Mouse (Mus musculus): ENCODE data around the gene Gpr3. TPM values are rescaled to one million over a fixed set of nuclear protein-coding genes. Genes with fewer than 3 reads are reported as not detected.
A peak's percentile ranks its signal among the peaks of the same experiment; 100 is the strongest.

Gpr3 gene
- polyA plus RNA-seq, 1 experiment, result not detected

- Histone ChIP-seq H3K4me1 (replicated peaks; ENCODE audit: control insufficient read depth, insufficient read depth, low read length) (0 out of 2 replicates have a peak, but pooled peaks cover 2% of the 10 kb centered on the region), H3K27me3 (ENCODE audit: control insufficient read depth, insufficient read depth, low read length) (no peaks in the 10 kb centered on the region), H3K36me3 (ENCODE audit: control insufficient read depth, insufficient read depth, low read length) (no peaks in the 10 kb centered on the region), H3K27ac (ENCODE audit: control insufficient read depth, insufficient read depth, low read length) (no peak overlapping the region), H3K4me3 (ENCODE audit: control insufficient read depth, insufficient read depth, low read length) (no peak overlapping the region)
- WGBS, result 81% methylated on average over 5 of the region's 5 CpGs
- DNase-seq, result no peak
- TF ChIP-seq POLR2A (IDR thresholded peaks at IDR 0.05; ENCODE audit: control insufficient read depth, extremely low read depth, insufficient read depth, low read length, poor library complexity) (no peak), CTCF (IDR thresholded peaks at IDR 0.05; ENCODE audit: borderline replicate concordance, control insufficient read depth, extremely low read depth, insufficient read depth, low read length, poor library complexity) (no peak)
These were observed 11.5 kb upstream of the Gpr3 start for GRCm38 (mm10) chr4:133223875-133224274.

GRCm38 (mm10) chr4:133221701-133222100, 9.4 kb upstream of the Gpr3 start:
- no peak for DNase-seq
- Histone ChIP-seq H3K4me1 (replicated peaks; ENCODE audit: control insufficient read depth, insufficient read depth, low read length) (0 out of 2 replicates have a peak, but pooled peaks cover 2% of the 10 kb centered on the region), H3K27me3 (ENCODE audit: control insufficient read depth, insufficient read depth, low read length) (no peaks in the 10 kb centered on the region), H3K36me3 (ENCODE audit: control insufficient read depth, insufficient read depth, low read length) (no peaks in the 10 kb centered on the region), H3K27ac (ENCODE audit: control insufficient read depth, insufficient read depth, low read length) (no peak overlapping the region), H3K4me3 (ENCODE audit: control insufficient read depth, insufficient read depth, low read length) (no peak overlapping the region)
- 78% methylated on average over 8 of the region's 8 CpGs for WGBS
- no peak for TF ChIP-seq CTCF (IDR thresholded peaks at IDR 0.05; ENCODE audit: borderline replicate concordance, control insufficient read depth, extremely low read depth, insufficient read depth, low read length, poor library complexity)
- TF ChIP-seq POLR2A (IDR thresholded peaks at IDR 0.05; ENCODE audit: control insufficient read depth, extremely low read depth, insufficient read depth, low read length, poor library complexity), result no peak

GRCm38 (mm10) chr4:133220656-133221055, 8.3 kb upstream of the Gpr3 start:
- Histone ChIP-seq H3K36me3 (ENCODE audit: control insufficient read depth, insufficient read depth, low read length) (no peaks in the 10 kb centered on the region), H3K27me3 (ENCODE audit: control insufficient read depth, insufficient read depth, low read length) (no peaks in the 10 kb centered on the region), H3K4me3 (ENCODE audit: control insufficient read depth, insufficient read depth, low read length) (no peak overlapping the region), H3K27ac (ENCODE audit: control insufficient read depth, insufficient read depth, low read length) (no peak overlapping the region), H3K4me1 (replicated peaks; ENCODE audit: control insufficient read depth, insufficient read depth, low read length) (0 out of 2 replicates have a peak, but pooled peaks cover 2% of the 10 kb centered on the region)
- no peak for TF ChIP-seq CTCF (IDR thresholded peaks at IDR 0.05; ENCODE audit: borderline replicate concordance, control insufficient read depth, extremely low read depth, insufficient read depth, low read length, poor library complexity)
- no peak for TF ChIP-seq POLR2A (IDR thresholded peaks at IDR 0.05; ENCODE audit: control insufficient read depth, extremely low read depth, insufficient read depth, low read length, poor library complexity)
- DNase-seq, result no peak
- 57% methylated on average over 25 of the region's 25 CpGs for WGBS

- WGBS, result 95% methylated on average over 3 of the region's 3 CpGs
- TF ChIP-seq POLR2A (IDR thresholded peaks at IDR 0.05; ENCODE audit: control insufficient read depth, extremely low read depth, insufficient read depth, low read length, poor library complexity), result no peak
- TF ChIP-seq CTCF (IDR thresholded peaks at IDR 0.05; ENCODE audit: borderline replicate concordance, control insufficient read depth, extremely low read depth, insufficient read depth, low read length, poor library complexity), result no peak
- Histone ChIP-seq H3K27me3 (ENCODE audit: control insufficient read depth, insufficient read depth, low read length) (no peaks in the 10 kb centered on the region), H3K36me3 (ENCODE audit: control insufficient read depth, insufficient read depth, low read length) (no peaks in the 10 kb centered on the region), H3K4me3 (ENCODE audit: control insufficient read depth, insufficient read depth, low read length) (no peak overlapping the region), H3K27ac (ENCODE audit: control insufficient read depth, insufficient read depth, low read length) (no peak overlapping the region), H3K4me1 (replicated peaks; ENCODE audit: control insufficient read depth, insufficient read depth, low read length) (no peaks in the 10 kb centered on the region)
- DNase-seq, result no peak
These were observed 6.4 kb upstream of the Gpr3 start for GRCm38 (mm10) chr4:133218745-133219144.

- Histone ChIP-seq H3K27me3 (ENCODE audit: control insufficient read depth, insufficient read depth, low read length) (no peaks in the 10 kb centered on the region), H3K36me3 (ENCODE audit: control insufficient read depth, insufficient read depth, low read length) (no peaks in the 10 kb centered on the region), H3K4me1 (replicated peaks; ENCODE audit: control insufficient read depth, insufficient read depth, low read length) (peaks cover 9% of the 10 kb centered on the region), H3K4me3 (ENCODE audit: control insufficient read depth, insufficient read depth, low read length) (no peak overlapping the region), H3K27ac (ENCODE audit: control insufficient read depth, insufficient read depth, low read length) (no peak overlapping the region)
- 18% methylated on average over 5 of the region's 5 CpGs for WGBS
- peak; percentile 75 for DNase-seq
- no peak for TF ChIP-seq POLR2A (IDR thresholded peaks at IDR 0.05; ENCODE audit: control insufficient read depth, extremely low read depth, insufficient read depth, low read length, poor library complexity)
- TF ChIP-seq CTCF (IDR thresholded peaks at IDR 0.05; ENCODE audit: borderline replicate concordance, control insufficient read depth, extremely low read depth, insufficient read depth, low read length, poor library complexity), result peak; percentile 85; the same call in 1 of the 2 replicates
These were observed 5.3 kb upstream of the Gpr3 start for GRCm38 (mm10) chr4:133217641-133218040.

GRCm38 (mm10) chr4:133213661-133214060, 1.3 kb upstream of the Gpr3 start:
- Histone ChIP-seq H3K27me3 (ENCODE audit: control insufficient read depth, insufficient read depth, low read length) (no peaks in the 10 kb centered on the region), H3K4me1 (replicated peaks; ENCODE audit: control insufficient read depth, insufficient read depth, low read length) (peaks cover 19% of the 10 kb centered on the region), H3K27ac (ENCODE audit: control insufficient read depth, insufficient read depth, low read length) (no peak overlapping the region), H3K4me3 (ENCODE audit: control insufficient read depth, insufficient read depth, low read length) (no peak overlapping the region), H3K36me3 (ENCODE audit: control insufficient read depth, insufficient read depth, low read length) (no peaks in the 10 kb centered on the region)
- 82% methylated on average over 10 of the region's 10 CpGs for WGBS
- TF ChIP-seq CTCF (IDR thresholded peaks at IDR 0.05; ENCODE audit: borderline replicate concordance, control insufficient read depth, extremely low read depth, insufficient read depth, low read length, poor library complexity), result no peak
- TF ChIP-seq POLR2A (IDR thresholded peaks at IDR 0.05; ENCODE audit: control insufficient read depth, extremely low read depth, insufficient read depth, low read length, poor library complexity), result no peak
- DNase-seq, result no peak

- no peaks in the 10 kb centered on the region for H3K36me3 ChIP-seq (ENCODE audit: control insufficient read depth, insufficient read depth, low read length)
- no peak for DNase-seq
- no peak overlapping the region for H3K27ac ChIP-seq (ENCODE audit: control insufficient read depth, insufficient read depth, low read length)
- no peaks in the 10 kb centered on the region for H3K27me3 ChIP-seq (ENCODE audit: control insufficient read depth, insufficient read depth, low read length)
- no peak for TF ChIP-seq POLR2A (IDR thresholded peaks at IDR 0.05; ENCODE audit: control insufficient read depth, extremely low read depth, insufficient read depth, low read length, poor library complexity)
- no peak for TF ChIP-seq CTCF (IDR thresholded peaks at IDR 0.05; ENCODE audit: borderline replicate concordance, control insufficient read depth, extremely low read depth, insufficient read depth, low read length, poor library complexity)
- H3K4me1 ChIP-seq (replicated peaks; ENCODE audit: control insufficient read depth, insufficient read depth, low read length), result peaks cover 19% of the 10 kb centered on the region
- no peak overlapping the region for H3K4me3 ChIP-seq (ENCODE audit: control insufficient read depth, insufficient read depth, low read length)
- 15% methylated on average over 9 of the region's 9 CpGs for WGBS
These were observed 893 bp upstream of the Gpr3 start for GRCm38 (mm10) chr4:133213268-133213590.
